Mouse (Mus musculus) kidney, embryonic 16.5 days (tissue): Measurements from ENCODE around the gene Fgfr2. TPM values are rescaled to one million over a fixed set of nuclear protein-coding genes. Genes with fewer than 3 reads are reported as not detected.
A peak's percentile ranks its signal among the peaks of the same experiment; 100 is the strongest.

Experiments used
- ATAC-seq: fragments of 200-750 bp; cut with Nextera tagmentation; 2 replicates; pipeline ENCODE4 v1.8.0; 2017; ENCODE audit warnings: moderate TSS enrichment; ENCODE audit not compliant: low FRiP score, low TSS enrichment
- H3K27ac ChIP-seq: fragments of 300-500 bp; sonication (generic); 2 replicates; pipeline ENCODE4 v1.5.1; 2014; ENCODE audit warnings: low read length
- H3K27me3 ChIP-seq: fragments of 300-500 bp; sonication (generic); 2 replicates; pipeline ENCODE4 v1.6.1; 2014; ENCODE audit warnings: low read length, control low read depth, mixed read lengths; ENCODE audit not compliant: insufficient read depth
- H3K36me3 ChIP-seq: fragments of 300-500 bp; sonication (generic); 2 replicates; pipeline ENCODE4 v1.6.1; 2014; ENCODE audit warnings: low read length, control low read depth, mixed read lengths; ENCODE audit not compliant: insufficient read depth
- H3K4me1 ChIP-seq: fragments of 300-500 bp; sonication (generic); 2 replicates; pipeline ENCODE4 v1.6.1; 2014; ENCODE audit warnings: low read length, control low read depth, mixed read lengths; ENCODE audit not compliant: insufficient read depth
- H3K4me2 ChIP-seq: fragments of 300-500 bp; sonication (generic); replicated peaks from 2 replicates; pipeline ENCODE4 v1.6.1; 2014; ENCODE audit warnings: low read depth, low read length
- H3K4me3 ChIP-seq: fragments of 300-500 bp; sonication (generic); 2 replicates; pipeline ENCODE4 v1.5.1; 2014; ENCODE audit warnings: mild to moderate bottlenecking, low read length
- H3K9ac ChIP-seq: fragments of 300-500 bp; sonication (generic); replicated peaks from 2 replicates; pipeline ENCODE4 v1.6.1; 2014; ENCODE audit warnings: low read length
- H3K9me3 ChIP-seq: fragments of 300-500 bp; sonication (generic); 2 replicates; pipeline ENCODE4 v1.6.1; 2016; ENCODE audit warnings: low read length, control low read depth
- WGBS: fragments of 180-500 bp; shearing (Covaris S2); extraction: QIAGEN DNeasy Blood & Tissue Kit; methylation state at CpG from one replicate; pipeline ENCODE4 v1.1.7; 2014; 5-methylcytosine and 5-hydroxymethylcytosine counted together
- polyA plus RNA-seq: library from polyadenylated mRNA; unstranded; fragments of >200 nt; fragmentation: Nextera tagmentation; extraction: Ambion mirVana; gene quantifications from 2 replicates; pipeline ENCODE4 v1.2.1, GENCODE M21; 2015

The Fgfr2 gene
- polyA plus RNA-seq, 1 experiment from 2014 or later, result 118 TPM

DNA sequence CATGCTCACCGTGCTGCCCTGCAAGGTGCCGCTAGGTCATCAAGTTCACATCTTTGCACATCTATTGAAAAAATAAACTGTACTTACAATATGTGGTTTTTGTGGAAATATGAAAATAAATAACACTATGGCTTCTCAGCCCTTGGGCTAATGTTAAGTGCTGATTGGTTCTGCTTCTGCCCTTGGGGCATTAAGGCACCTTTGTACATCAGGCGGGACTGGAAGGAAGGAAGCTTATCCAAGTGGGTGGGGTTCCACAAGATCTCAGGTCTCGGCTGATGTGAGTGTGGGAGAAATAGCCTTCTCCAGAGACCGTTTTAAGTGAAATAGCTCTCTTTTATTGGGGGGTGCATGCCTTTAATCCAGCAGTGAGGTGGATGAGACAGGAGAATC, 730.1 kb downstream of the Fgfr2 start:
- Histone ChIP-seq H3K36me3 (no peaks in the 10 kb centered on the region), H3K27me3 (no peaks in the 10 kb centered on the region), H3K4me2 (no peak overlapping the region), H3K4me1 (peaks cover 12% of the 10 kb centered on the region; the same call in 1 of the 2 replicates), H3K9me3 (no peaks in the 10 kb centered on the region), H3K9ac (no peak overlapping the region), H3K4me3 (no peak overlapping the region), H3K27ac (no peak overlapping the region)
- no peak for ATAC-seq
- WGBS, result 77% methylated on average over 5 of the region's 5 CpGs

DNA sequence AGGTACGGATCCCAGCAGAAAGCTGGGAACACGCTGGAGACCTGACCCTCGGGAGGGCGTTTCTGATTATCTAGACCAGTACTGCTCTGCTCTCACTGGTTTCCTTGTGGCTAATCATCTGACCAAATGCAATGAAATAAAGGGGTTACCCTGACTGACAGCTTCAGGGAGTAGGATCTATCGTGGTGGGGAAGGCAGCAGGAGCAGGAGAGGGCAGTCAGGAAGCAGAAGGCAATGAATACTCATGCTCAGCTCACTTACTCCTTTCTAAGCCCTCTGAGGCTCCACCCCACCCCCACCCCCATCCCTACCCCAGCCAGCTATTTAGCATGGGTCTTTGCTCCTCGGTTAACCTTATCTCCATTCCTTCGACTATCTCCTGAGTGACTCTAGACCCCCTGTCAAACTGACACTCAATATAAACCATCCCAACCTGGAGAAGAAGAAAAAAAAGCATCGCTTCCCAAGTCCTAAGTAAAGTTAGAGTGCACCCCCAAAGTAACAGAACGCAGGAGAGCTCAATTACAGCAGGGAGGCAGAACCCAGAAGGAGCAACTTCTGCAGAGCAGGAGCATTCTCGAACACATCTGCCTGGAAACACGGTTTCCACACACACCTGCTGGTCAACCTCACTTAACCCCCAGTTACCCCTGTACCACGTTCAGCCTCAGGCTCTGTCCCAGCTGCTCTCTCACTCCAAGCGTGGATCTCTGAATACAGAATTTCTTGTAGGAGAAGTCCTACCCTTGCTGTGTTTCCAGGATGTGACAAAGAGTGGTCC, 730.7 kb downstream of the Fgfr2 start:
- ATAC-seq, result no peak
- Histone ChIP-seq H3K4me2 (no peak overlapping the region), H3K9ac (no peak overlapping the region), H3K27ac (no peak overlapping the region), H3K36me3 (no peaks in the 10 kb centered on the region), H3K9me3 (no peaks in the 10 kb centered on the region), H3K27me3 (no peaks in the 10 kb centered on the region), H3K4me3 (no peak overlapping the region), H3K4me1 (peaks cover 12% of the 10 kb centered on the region; the same call in 1 of the 2 replicates)
- 67% methylated on average over 13 of the region's 13 CpGs for WGBS

- no peaks in the 10 kb centered on the region for H3K9me3 ChIP-seq
- ATAC-seq, result peak; percentile 12; the same call in 1 of the 2 replicates
- no peak overlapping the region for H3K4me3 ChIP-seq
- H3K4me1 ChIP-seq, result peaks cover 31% of the 10 kb centered on the region
- H3K9ac ChIP-seq, result no peak overlapping the region
- WGBS, result 42% methylated on average over 7 of the region's 7 CpGs
- H3K4me2 ChIP-seq, result no peak overlapping the region
- no peaks in the 10 kb centered on the region for H3K36me3 ChIP-seq
- no peaks in the 10 kb centered on the region for H3K27me3 ChIP-seq
- no peak overlapping the region for H3K27ac ChIP-seq
Measured at GRCm38 (mm10) chr7:132389473-132389872, 733.7 kb downstream of the Fgfr2 start.

DNA sequence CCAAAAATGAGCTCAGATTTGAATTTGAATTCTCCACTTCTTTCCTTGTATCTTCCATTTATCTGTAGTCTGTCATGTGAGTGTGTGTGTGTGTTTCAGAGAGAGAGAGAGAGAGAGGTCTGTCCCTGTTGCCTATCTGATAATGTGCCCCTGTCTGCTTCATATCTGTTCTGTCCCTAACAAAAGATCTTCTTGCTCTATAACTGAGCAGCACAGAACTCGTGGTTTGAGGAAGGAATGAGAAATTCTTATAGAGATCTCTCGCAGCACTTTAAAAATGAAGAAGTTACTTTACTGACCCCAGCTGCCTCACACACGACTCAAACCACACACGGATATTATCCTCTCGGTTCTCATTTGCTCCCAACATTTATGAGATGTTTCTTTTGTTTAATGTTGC, 735.6 kb downstream of the Fgfr2 start:
- WGBS, result 71% methylated on average over 5 of the region's 5 CpGs
- H3K36me3 ChIP-seq, result no peaks in the 10 kb centered on the region
- no peaks in the 10 kb centered on the region for H3K9me3 ChIP-seq
- no peak overlapping the region for H3K4me2 ChIP-seq
- no peaks in the 10 kb centered on the region for H3K27me3 ChIP-seq
- H3K9ac ChIP-seq, result no peak overlapping the region
- H3K4me3 ChIP-seq, result no peak overlapping the region
- no peak for ATAC-seq
- H3K27ac ChIP-seq, result no peak overlapping the region
- H3K4me1 ChIP-seq, result peaks cover 26% of the 10 kb centered on the region

- Histone ChIP-seq H3K4me1 (peaks cover 26% of the 10 kb centered on the region), H3K27me3 (no peaks in the 10 kb centered on the region), H3K9me3 (no peaks in the 10 kb centered on the region), H3K4me3 (no peak overlapping the region), H3K36me3 (no peaks in the 10 kb centered on the region), H3K9ac (no peak overlapping the region), H3K4me2 (no peak overlapping the region), H3K27ac (no peak overlapping the region)
- 21% methylated on average over 8 of the region's 8 CpGs for WGBS
- no peak for ATAC-seq
Measured at GRCm38 (mm10) chr7:132386316-132386715, 736.8 kb downstream of the Fgfr2 start.

DNA sequence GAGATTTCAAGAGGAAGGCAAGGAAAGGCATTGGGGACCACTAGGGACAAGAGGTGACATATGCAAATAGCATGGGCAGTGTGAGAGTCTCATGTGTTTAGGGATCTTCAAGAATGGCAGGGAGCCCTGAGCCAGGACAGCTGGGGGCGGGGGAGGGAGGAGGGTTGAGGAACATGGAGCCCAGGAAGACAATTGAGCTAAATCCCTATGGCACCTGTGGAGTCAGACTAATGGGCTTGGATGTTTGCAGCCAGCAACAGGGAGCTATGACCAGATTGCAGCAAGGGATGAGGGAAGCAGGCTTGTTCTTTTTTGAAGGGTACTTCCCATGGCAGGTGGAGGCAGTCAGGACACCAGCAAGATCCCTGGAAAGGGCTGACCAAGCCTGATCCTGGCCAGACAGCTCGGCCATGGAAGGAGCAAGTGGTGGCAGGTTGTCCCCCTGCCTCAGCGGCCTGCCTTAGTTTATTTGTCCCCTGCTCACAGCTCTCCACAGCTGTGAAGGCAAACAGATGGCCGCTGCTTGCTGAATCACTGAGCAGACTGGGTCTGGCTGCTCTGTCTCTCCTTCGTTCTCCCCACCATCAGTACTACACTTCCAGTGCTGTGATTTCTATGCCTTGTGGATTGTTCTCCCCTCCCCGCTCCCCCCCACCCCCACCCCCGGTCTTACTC, 737.6 kb downstream of the Fgfr2 start:
- Histone ChIP-seq H3K27ac (no peak overlapping the region), H3K9me3 (no peaks in the 10 kb centered on the region), H3K4me1 (peaks cover 26% of the 10 kb centered on the region), H3K27me3 (no peaks in the 10 kb centered on the region), H3K36me3 (no peaks in the 10 kb centered on the region), H3K4me2 (no peak overlapping the region), H3K9ac (no peak overlapping the region), H3K4me3 (no peak overlapping the region)
- WGBS, result 46% methylated on average over 7 of the region's 7 CpGs
- ATAC-seq, result no peak

DNA sequence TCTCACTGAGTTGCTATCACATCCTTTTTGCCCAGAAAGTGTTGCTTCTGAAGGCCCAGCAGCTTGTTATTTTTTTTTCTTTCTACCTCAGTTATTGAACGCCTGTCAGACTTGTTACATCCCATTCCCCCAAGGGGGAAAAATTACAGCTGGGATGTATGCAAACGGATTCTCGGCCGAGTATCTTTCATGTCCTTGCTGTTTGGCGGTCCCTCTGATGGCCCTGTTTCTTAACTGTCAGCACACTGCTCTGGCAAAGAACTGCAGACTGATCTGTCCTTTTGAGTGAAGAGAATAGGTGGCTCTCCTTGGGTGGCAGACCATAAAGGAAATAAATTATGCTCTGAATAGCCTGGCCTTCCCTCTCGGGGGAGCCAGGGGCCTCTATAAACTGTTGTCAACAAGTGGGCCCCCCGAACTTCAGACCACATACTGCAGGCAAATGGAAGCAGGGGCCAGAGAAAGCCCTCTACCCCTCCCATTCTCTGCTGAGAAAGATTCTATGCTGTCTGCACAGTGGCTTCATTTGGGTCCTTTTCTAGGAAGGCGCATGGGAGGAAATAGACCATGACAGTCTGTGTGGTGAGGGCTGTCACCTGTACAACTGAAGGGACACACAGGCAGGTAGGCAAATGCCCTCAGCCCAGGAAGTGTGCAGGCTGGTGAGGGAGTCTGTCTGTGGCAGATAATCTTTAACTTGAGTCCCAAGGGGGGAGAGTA, 738.3 kb downstream of the Fgfr2 start:
- Histone ChIP-seq H3K27me3 (no peaks in the 10 kb centered on the region), H3K9me3 (no peaks in the 10 kb centered on the region), H3K27ac (no peak overlapping the region), H3K4me3 (no peak overlapping the region), H3K4me2 (no peak overlapping the region), H3K4me1 (peaks cover 26% of the 10 kb centered on the region), H3K9ac (no peak overlapping the region), H3K36me3 (no peaks in the 10 kb centered on the region)
- 0 out of 2 replicates have a peak, but pooled peaks have one; percentile 24 for ATAC-seq
- 20% methylated on average over 8 of the region's 8 CpGs for WGBS

DNA sequence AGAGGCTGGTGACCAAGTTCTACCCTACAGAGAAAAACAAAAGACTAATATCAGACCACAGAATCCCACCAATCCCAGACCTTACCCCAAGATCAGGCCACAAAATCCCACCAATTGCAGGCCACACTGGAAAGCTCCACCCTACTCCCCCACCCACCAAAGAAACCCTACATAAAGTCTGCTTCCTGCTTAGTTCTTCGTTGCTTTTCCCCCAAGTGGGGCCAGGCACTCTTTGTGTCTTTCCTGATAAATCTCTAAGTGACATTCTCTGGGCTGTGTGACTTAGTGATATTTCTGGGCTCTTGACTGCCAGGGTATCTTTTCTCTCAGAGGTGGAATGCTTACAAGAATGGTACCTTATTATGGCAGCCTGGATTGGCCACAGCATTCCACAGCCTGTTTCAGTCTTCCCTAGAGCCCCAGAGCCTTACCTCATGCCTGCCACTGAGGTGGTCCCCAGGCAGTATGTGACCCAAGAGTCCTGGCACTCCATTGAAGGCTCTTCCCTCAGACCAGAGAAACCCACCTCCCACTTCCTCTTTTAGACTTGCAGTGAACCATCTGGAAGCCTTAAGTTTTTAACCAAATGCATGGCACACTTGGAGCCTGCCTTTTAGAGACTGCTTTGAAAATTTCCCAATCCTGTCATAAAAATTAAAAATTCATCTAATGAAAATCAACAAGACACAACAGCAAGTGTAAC, 742.4 kb downstream of the Fgfr2 start:
- WGBS, result 33% methylated on average over 1 of the region's 1 CpGs

GRCm38 (mm10) chr7:132377913-132378312, 745.2 kb downstream of the Fgfr2 start:
- WGBS, result 71% methylated on average over 6 of the region's 6 CpGs

More for the DNA sequence above, 742.4 kb downstream of the Fgfr2 start:
- Histone ChIP-seq H3K9ac (no peak overlapping the region), H3K9me3 (no peaks in the 10 kb centered on the region), H3K4me2 (no peak overlapping the region), H3K4me1 (peaks cover 13% of the 10 kb centered on the region), H3K27me3 (no peaks in the 10 kb centered on the region), H3K4me3 (no peak overlapping the region), H3K27ac (no peak overlapping the region), H3K36me3 (no peaks in the 10 kb centered on the region)
- no peak for ATAC-seq

More at GRCm38 (mm10) chr7:132377913-132378312, 745.2 kb downstream of the Fgfr2 start:
- no peak overlapping the region for H3K4me3 ChIP-seq
- H3K4me2 ChIP-seq, result no peak overlapping the region
- no peak overlapping the region for H3K27ac ChIP-seq
- no peak overlapping the region for H3K9ac ChIP-seq
- H3K36me3 ChIP-seq, result no peaks in the 10 kb centered on the region
- ATAC-seq, result no peak
- no peaks in the 10 kb centered on the region for H3K27me3 ChIP-seq
- no peaks in the 10 kb centered on the region for H3K4me1 ChIP-seq
- H3K9me3 ChIP-seq, result no peaks in the 10 kb centered on the region
